Mouse (Mus musculus) lung, adult 18-20 months (tissue): ENCODE data around the gene Kcnj16.

Source experiments
- DNase-seq, 2 experiments: peaks; one replicate each; pipeline ENCODE4 v3.0.0; 2022; ENCODE audit warnings: mixed read lengths in 2 of 2

Kcnj16 gene

GRCm38 (mm10) chr11:111057435-111057834, 89.6 kb downstream of the Kcnj16 start:
- no peak for DNase-seq

GRCm38 (mm10) chr11:111059440-111059839, 91.6 kb downstream of the Kcnj16 start:
- DNase-seq, result no peak

- no peak for DNase-seq
Observed at GRCm38 (mm10) chr11:111060216-111060615, 92.4 kb downstream of the Kcnj16 start.

- DNase-seq, result peak; percentile 43 to 55
Observed at GRCm38 (mm10) chr11:111064751-111065527, 97.1 kb downstream of the Kcnj16 start.

GRCm38 (mm10) chr11:111065635-111066298, 97.9 kb downstream of the Kcnj16 start, which contains the start of gene Kcnj2:
TSS of gene Kcnj2 (plus strand) at chr11:111066164.
- DNase-seq, result peak; percentile 95

- DNase-seq, result peak in 1 of 2 experiments; percentile 21
Observed at GRCm38 (mm10) chr11:111066299-111066691, 98.5 kb downstream of the Kcnj16 start.

GRCm38 (mm10) chr11:111067787-111068186, 100.0 kb downstream of the Kcnj16 start:
- DNase-seq, result no peak

- DNase-seq, result no peak
Observed at GRCm38 (mm10) chr11:111070460-111070859, 102.6 kb downstream of the Kcnj16 start.

GRCm38 (mm10) chr11:111074131-111074530, 106.3 kb downstream of the Kcnj16 start:
- no peak for DNase-seq
